ENCODE assay signal across 8 mouse cellular contexts in the genomic region with DNA sequence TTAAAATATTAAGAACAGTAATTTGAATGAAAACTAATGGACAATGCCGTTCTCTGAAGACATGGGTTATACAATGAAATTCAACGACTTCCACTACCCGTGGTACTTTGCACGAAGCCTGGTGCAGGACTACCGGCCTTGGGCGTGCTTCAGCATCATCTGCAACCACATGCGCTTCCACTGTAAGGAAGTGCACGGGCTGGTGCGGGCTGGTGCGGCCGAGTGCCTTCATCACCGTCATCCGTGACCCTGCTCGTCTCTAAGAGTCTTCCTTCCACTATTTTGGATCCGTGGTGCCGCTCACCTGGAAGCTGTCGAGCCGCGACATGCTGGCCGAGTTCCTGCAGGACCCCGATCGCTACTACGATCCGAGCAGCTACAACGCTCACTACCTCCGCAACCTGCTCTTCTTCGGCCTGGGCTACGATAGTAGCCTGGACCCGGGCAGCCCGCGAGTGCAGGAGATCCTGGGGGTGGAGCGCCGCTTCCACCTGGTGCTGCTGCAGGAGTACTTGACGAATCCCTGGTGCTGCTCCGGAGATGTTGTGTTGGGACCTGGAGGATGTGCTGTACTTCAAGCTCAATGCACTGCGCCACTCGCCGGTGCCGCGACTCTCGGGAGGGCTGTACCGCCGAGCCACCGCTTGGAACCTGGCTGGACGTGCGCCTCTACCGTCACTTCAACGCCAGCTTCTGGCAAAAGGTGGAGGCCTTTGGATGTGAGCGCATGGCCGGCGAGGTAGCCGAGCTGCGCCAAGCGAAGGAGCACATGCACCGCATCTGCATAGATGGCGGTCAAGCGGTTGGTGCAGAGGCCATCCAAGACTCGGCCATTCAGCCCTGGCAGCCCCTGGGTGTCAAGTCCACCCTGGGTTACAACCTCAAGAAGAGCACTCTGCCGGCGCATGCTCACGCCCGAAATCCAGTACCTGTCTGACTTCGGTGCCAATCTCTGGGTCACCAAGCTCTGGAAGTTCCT. TPM values are rescaled to one million over a fixed set of nuclear protein-coding genes. Genes with fewer than 3 reads are reported as not detected.
A peak's percentile ranks its signal among the peaks of the same experiment; 100 is the strongest.
DNase-seq lines count a peak whose midpoint lies in the region; ATAC-seq and TF ChIP-seq lines count a peak whose summit lies in the region.

No protein-coding gene starts in this region.

- no peak for DNase-seq in heart, postnatal 4 days
- peak; percentile 14 to 43 for DNase-seq in kidney, postnatal 36 days
- peak; percentile 50 for DNase-seq in neural tube, embryonic 11.5 days (ENCODE audit: low spot score)
- no peak for DNase-seq in gastrocnemius, adult 18-20 months (ENCODE audit: low spot score)

- no peaks in the 10 kb centered on the region for H3K9me3 ChIP-seq in heart, embryonic 16.5 days (replicated peaks; ENCODE audit: control insufficient read depth, low read length)
- H3K9me3 ChIP-seq in embryonic facial prominence, embryonic 15.5 days (replicated peaks), result no peaks in the 10 kb centered on the region
- no peaks in the 10 kb centered on the region for H3K9me3 ChIP-seq in neural tube, embryonic 11.5 days (ENCODE audit: control insufficient read depth, low read length)

- H3K4me1 ChIP-seq in heart, embryonic 16.5 days (ENCODE audit: control insufficient read depth, insufficient read depth, low read length), result peaks cover 8% of the 10 kb centered on the region
- H3K4me1 ChIP-seq in bone marrow macrophage, adult 2 months (ENCODE audit: control insufficient read depth, insufficient read depth, low read length), result peaks cover 16% of the 10 kb centered on the region
- H3K4me1 ChIP-seq in embryonic facial prominence, embryonic 15.5 days, result peaks cover 8% of the 10 kb centered on the region
- no peaks in the 10 kb centered on the region for H3K4me1 ChIP-seq in neural tube, embryonic 11.5 days (ENCODE audit: control insufficient read depth, insufficient read depth, low read length)

- 3% methylated on average over 63 of the region's 63 CpGs for whole genome bisulfite sequencing in heart, embryonic 16.5 days
- WGBS in embryonic facial prominence, embryonic 15.5 days, result 4% methylated on average over 63 of the region's 63 CpGs
- WGBS in neural tube, embryonic 11.5 days, result 4% methylated on average over 63 of the region's 63 CpGs

- peaks cover 24% of the 10 kb centered on the region for H3K27me3 ChIP-seq in heart, embryonic 16.5 days (ENCODE audit: control insufficient read depth, insufficient read depth, low read length)
- H3K27me3 ChIP-seq in embryonic facial prominence, embryonic 15.5 days, result peaks cover 30% of the 10 kb centered on the region
- H3K27me3 ChIP-seq in neural tube, embryonic 11.5 days (ENCODE audit: control insufficient read depth, insufficient read depth, low read length), result peaks cover 17% of the 10 kb centered on the region

- no peak for TF ChIP-seq POLR2A in bone marrow macrophage, adult 2 months (IDR thresholded peaks at IDR 0.05; ENCODE audit: borderline replicate concordance, low read depth, low read length)

- H3K4me2 ChIP-seq in heart, embryonic 16.5 days (ENCODE audit: low read depth, low read length), result peak overlapping the region; percentile 86
- H3K4me2 ChIP-seq in embryonic facial prominence, embryonic 15.5 days (replicated peaks), result peak overlapping the region; percentile 51
- peak overlapping the region; percentile 78 for H3K4me2 ChIP-seq in neural tube, embryonic 11.5 days (ENCODE audit: low read depth)

- H3K36me3 ChIP-seq in heart, embryonic 16.5 days (ENCODE audit: control insufficient read depth, insufficient read depth), result no peaks in the 10 kb centered on the region
- H3K36me3 ChIP-seq in embryonic facial prominence, embryonic 15.5 days, result no peaks in the 10 kb centered on the region
- H3K36me3 ChIP-seq in neural tube, embryonic 11.5 days (ENCODE audit: control insufficient read depth, insufficient read depth, low read length), result no peaks in the 10 kb centered on the region

- peak overlapping the region; percentile 38 for H3K9ac ChIP-seq in heart, embryonic 16.5 days (ENCODE audit: low read length)
- H3K9ac ChIP-seq in embryonic facial prominence, embryonic 15.5 days, result no peak overlapping the region
- H3K9ac ChIP-seq in neural tube, embryonic 11.5 days (ENCODE audit: low read length), result no peak overlapping the region

- TF ChIP-seq CTCF in bone marrow macrophage, adult 2 months (IDR thresholded peaks at IDR 0.05; ENCODE audit: low read depth, low read length), result no peak

- no peak overlapping the region for H3K27ac ChIP-seq in heart, embryonic 16.5 days (ENCODE audit: low read length)
- no peak overlapping the region for H3K27ac ChIP-seq in bone marrow macrophage, adult 2 months (ENCODE audit: insufficient read depth, low read depth, low read length)
- H3K27ac ChIP-seq in embryonic facial prominence, embryonic 15.5 days (replicated peaks), result no peak overlapping the region
- no peak overlapping the region for H3K27ac ChIP-seq in neural tube, embryonic 11.5 days (ENCODE audit: low read depth, low read length)

- 0 out of 2 replicates have a peak, but pooled peaks have one; percentile 28 for ATAC-seq in heart, embryonic 16.5 days (replicated peaks; ENCODE audit: extremely low read depth, insufficient read depth, low FRiP score)
- no peak for ATAC-seq in embryonic facial prominence, embryonic 15.5 days (ENCODE audit: insufficient number of reproducible peaks, low FRiP score, low TSS enrichment, low read depth)
- ATAC-seq in neural tube, embryonic 11.5 days (ENCODE audit: insufficient read depth, low FRiP score, low TSS enrichment), result peak; percentile 41; the same call in 1 of the 2 replicates
- ATAC-seq in megakaryocyte-erythroid progenitor cell, adult 5-6 weeks (replicated peaks; ENCODE audit: low FRiP score, low TSS enrichment, poor library complexity, severe bottlenecking), result no peak

- H3K4me3 ChIP-seq in heart, embryonic 16.5 days (ENCODE audit: low read length), result peak overlapping the region; percentile 55
- peak overlapping the region; percentile 31 for H3K4me3 ChIP-seq in bone marrow macrophage, adult 2 months (ENCODE audit: insufficient read depth, low read length)
- peak overlapping the region; percentile 34 for H3K4me3 ChIP-seq in embryonic facial prominence, embryonic 15.5 days (replicated peaks)
- peak overlapping the region; percentile 39 for H3K4me3 ChIP-seq in neural tube, embryonic 11.5 days (ENCODE audit: low read depth, low read length)

RNA-seq across cellular contexts. Expression of gene Cpeb3, which starts 25.4 kb away (rescaled TPM):
- 7.4 and 8.2 TPM in 2 replicates for polyA plus RNA-seq in heart, embryonic 16.5 days (2015; fragmentation: Nextera tagmentation; extraction: Ambion mirVana)
- total RNA-seq in heart, postnatal 4 days (2021), result 10 to 100 TPM; 38.5 to 45.0 TPM
- polyA plus RNA-seq in bone marrow macrophage, adult 2 months (2012; ENCODE audit: insufficient read depth, insufficient read length, missing spikeins), result 7.6 and 8.0 TPM in 2 replicates
- 1.1 and 1.9 TPM in 2 replicates for polyA plus RNA-seq in embryonic facial prominence, embryonic 15.5 days (2015; fragmentation: Nextera tagmentation; extraction: Ambion mirVana)
- 2.8 and 4.3 TPM in 2 replicates for polyA plus RNA-seq in neural tube, embryonic 11.5 days (2014; fragmentation: Nextera tagmentation; extraction: Ambion mirVana)
- total RNA-seq in megakaryocyte-erythroid progenitor cell, adult 5-6 weeks (2014; fragmentation: Nextera tagmentation), result 3.1 and 3.6 TPM in 2 replicates
- 0.80 and 4.1 TPM in 2 replicates for total RNA-seq in megakaryocyte-erythroid progenitor cell, adult 5-6 weeks (2017)
- total RNA-seq in gastrocnemius, adult 18-20 months (2021), result 10 to 100 TPM; 59.2 to 64.4 TPM

RNA-seq across cellular contexts. Expression of gene March5, which starts 26.5 kb away (rescaled TPM):
- 77.0 and 80.2 TPM in 2 replicates for polyA plus RNA-seq in heart, embryonic 16.5 days (2015; fragmentation: Nextera tagmentation; extraction: Ambion mirVana)
- total RNA-seq in heart, postnatal 4 days (2021), result 10 to 100 TPM; 78.4 to 79.7 TPM
- polyA plus RNA-seq in bone marrow macrophage, adult 2 months (2012; ENCODE audit: insufficient read depth, insufficient read length, missing spikeins), result 87.5 and 98.0 TPM in 2 replicates
- polyA plus RNA-seq in embryonic facial prominence, embryonic 15.5 days (2015; fragmentation: Nextera tagmentation; extraction: Ambion mirVana), result 87.7 and 89.9 TPM in 2 replicates
- 141 and 142 TPM in 2 replicates for polyA plus RNA-seq in neural tube, embryonic 11.5 days (2014; fragmentation: Nextera tagmentation; extraction: Ambion mirVana)
- total RNA-seq in megakaryocyte-erythroid progenitor cell, adult 5-6 weeks (2014; fragmentation: Nextera tagmentation), result 138 TPM in 2 replicates
- 77.5 and 90.8 TPM in 2 replicates for total RNA-seq in megakaryocyte-erythroid progenitor cell, adult 5-6 weeks (2017)
- total RNA-seq in gastrocnemius, adult 18-20 months (2021), result 10 to 100 TPM; 74.3 to 83.1 TPM

Comparison
In these comparisons a context has a peak if more than half of its experiments do, and no peak if none do; other contexts are left out.
1. ATAC-seq: peak in heart, embryonic 16.5 days (single experiment) and neural tube, embryonic 11.5 days (single experiment); none in embryonic facial prominence, embryonic 15.5 days (single experiment) and megakaryocyte-erythroid progenitor cell, adult 5-6 weeks (single experiment).
2. DNase-seq: peak in kidney, postnatal 36 days (2 of 2) and neural tube, embryonic 11.5 days (single experiment); none in heart, postnatal 4 days (single experiment) and gastrocnemius, adult 18-20 months (single experiment).
3. Peak in every context shown above with its lines, with median percentiles within 50 percentile points of each other: H3K4me2 ChIP-seq and H3K4me3 ChIP-seq.